Mouse (Mus musculus): ENCODE measurements around the gene Lingo2. TPM values are rescaled to one million over a fixed set of nuclear protein-coding genes. Genes with fewer than 3 reads are reported as not detected.
"Not testable (repeated sequence)": the region's sequence is repeated elsewhere in the genome, so short reads cannot be mapped to it uniquely, and the experiment has no call there.

The Lingo2 gene
- polyA plus RNA-seq, 1 experiment from 2014 or later = 134 TPM

GRCm38 (mm10) chr4:36078910-36079525 is 872.5 kb downstream of the Lingo2 start:
- H3K4me1 ChIP-seq (ENCODE audit: control insufficient read depth, insufficient read depth, low read length) = no peaks in the 10 kb centered on the region
- H3K9ac ChIP-seq (replicated peaks; ENCODE audit: low read depth, low read length) = no peak overlapping the region
- H3K27ac ChIP-seq (ENCODE audit: low read depth, low read length) = no peak overlapping the region
- H3K4me3 ChIP-seq (ENCODE audit: low read depth, low read length) = no peak overlapping the region
- no peaks in the 10 kb centered on the region for H3K36me3 ChIP-seq (ENCODE audit: control insufficient read depth, insufficient read depth, low read length)
- H3K27me3 ChIP-seq (ENCODE audit: control insufficient read depth, insufficient read depth, low read length) = no peaks in the 10 kb centered on the region
- ATAC-seq (ENCODE audit: low read depth) = no peak
- H3K9me3 ChIP-seq (ENCODE audit: control insufficient read depth, low read length) = no peaks in the 10 kb centered on the region
- 92% methylated on average over 6 of the region's 6 CpGs for WGBS
- no peak overlapping the region for H3K4me2 ChIP-seq (ENCODE audit: low read depth, low read length)

DNA sequence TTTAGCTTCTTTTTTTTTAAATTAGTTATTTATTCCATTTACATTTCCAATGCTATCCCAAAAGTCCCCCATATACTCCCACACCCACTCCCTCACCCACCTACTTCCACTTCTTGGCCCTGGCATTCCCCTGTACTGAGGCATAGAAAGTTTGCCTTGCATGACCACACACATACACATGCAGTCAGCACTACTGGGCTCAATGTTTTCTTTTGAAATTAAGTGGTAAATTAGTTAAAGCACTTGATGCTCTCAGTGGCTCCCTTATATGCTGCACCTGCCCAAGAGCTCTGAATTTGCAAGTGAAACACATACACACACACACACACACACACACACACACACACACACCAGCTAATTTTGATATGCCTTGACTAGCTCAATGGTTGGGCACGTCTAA is 886.8 kb downstream of the Lingo2 start:
- not testable (repeated sequence) for H3K36me3 ChIP-seq (ENCODE audit: control insufficient read depth, insufficient read depth, low read length); H3K4me1 ChIP-seq (ENCODE audit: control insufficient read depth, insufficient read depth, low read length); ATAC-seq (ENCODE audit: low read depth); H3K27ac ChIP-seq (ENCODE audit: low read depth, low read length); H3K27me3 ChIP-seq (ENCODE audit: control insufficient read depth, insufficient read depth, low read length); H3K9ac ChIP-seq (replicated peaks; ENCODE audit: low read depth, low read length); H3K4me3 ChIP-seq (ENCODE audit: low read depth, low read length); H3K9me3 ChIP-seq (ENCODE audit: control insufficient read depth, low read length); H3K4me2 ChIP-seq (ENCODE audit: low read depth, low read length)
- WGBS = 61% methylated on average over 1 of the region's 1 CpGs

GRCm38 (mm10) chr4:36052791-36053376 is 898.7 kb downstream of the Lingo2 start:
- Histone ChIP-seq H3K9me3 (ENCODE audit: control insufficient read depth, low read length) (no peaks in the 10 kb centered on the region), H3K36me3 (ENCODE audit: control insufficient read depth, insufficient read depth, low read length) (no peaks in the 10 kb centered on the region), H3K27ac (ENCODE audit: low read depth, low read length) (peak overlapping the region; percentile 62), H3K4me3 (ENCODE audit: low read depth, low read length) (no peak overlapping the region), H3K4me2 (ENCODE audit: low read depth, low read length) (no peak overlapping the region), H3K4me1 (ENCODE audit: control insufficient read depth, insufficient read depth, low read length) (no peaks in the 10 kb centered on the region), H3K9ac (replicated peaks; ENCODE audit: low read depth, low read length) (no peak overlapping the region), H3K27me3 (ENCODE audit: control insufficient read depth, insufficient read depth, low read length) (no peaks in the 10 kb centered on the region)
- peak; percentile 92 for ATAC-seq (ENCODE audit: low read depth)
- WGBS = 22% methylated on average over 6 of the region's 6 CpGs

DNA sequence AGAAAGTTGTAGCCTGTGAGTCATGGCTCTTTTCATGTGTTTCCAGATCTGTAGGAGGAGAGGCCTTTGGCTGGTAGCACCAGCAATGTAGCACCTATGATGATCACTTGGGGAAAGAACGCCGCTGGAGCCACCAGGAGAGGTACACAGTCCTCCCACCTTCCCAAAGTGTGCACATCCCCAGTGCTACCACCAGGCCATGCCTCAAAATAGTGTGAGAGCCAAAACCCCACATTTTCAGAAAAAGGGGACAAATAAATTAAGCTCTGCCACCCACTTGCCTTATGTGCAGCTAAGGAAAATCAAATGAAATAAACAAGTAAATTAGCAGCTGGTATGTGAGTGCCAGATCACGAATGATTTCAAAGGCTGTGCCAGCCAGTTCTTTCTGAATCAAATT is 911.2 kb downstream of the Lingo2 start:
- Histone ChIP-seq H3K36me3 (ENCODE audit: control insufficient read depth, insufficient read depth, low read length) (no peaks in the 10 kb centered on the region), H3K9ac (replicated peaks; ENCODE audit: low read depth, low read length) (no peak overlapping the region), H3K9me3 (ENCODE audit: control insufficient read depth, low read length) (no peaks in the 10 kb centered on the region), H3K27me3 (ENCODE audit: control insufficient read depth, insufficient read depth, low read length) (no peaks in the 10 kb centered on the region), H3K27ac (ENCODE audit: low read depth, low read length) (no peak overlapping the region), H3K4me3 (ENCODE audit: low read depth, low read length) (no peak overlapping the region), H3K4me2 (ENCODE audit: low read depth, low read length) (no peak overlapping the region), H3K4me1 (ENCODE audit: control insufficient read depth, insufficient read depth, low read length) (no peaks in the 10 kb centered on the region)
- no peak for ATAC-seq (ENCODE audit: low read depth)
- WGBS = 89% methylated on average over 3 of the region's 3 CpGs

DNA sequence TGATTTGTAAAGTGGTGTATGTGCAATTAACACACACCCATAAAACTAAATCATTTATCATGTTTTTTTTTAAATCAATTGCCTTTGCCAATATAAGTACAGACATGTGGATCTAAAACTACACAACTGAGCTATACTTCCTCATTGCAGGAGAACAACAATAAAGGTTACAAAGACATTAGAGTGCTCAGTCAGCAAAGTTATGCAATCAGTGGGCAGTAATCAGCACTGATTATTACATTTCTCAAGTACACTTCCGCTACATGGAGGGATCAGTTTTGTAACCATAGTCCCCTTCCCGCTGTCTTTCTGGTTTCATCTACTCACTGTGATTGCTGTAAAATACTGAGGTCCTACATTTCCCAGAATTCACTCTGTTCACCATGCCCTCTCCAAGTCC is 912.8 kb downstream of the Lingo2 start:
- Histone ChIP-seq H3K4me1 (ENCODE audit: control insufficient read depth, insufficient read depth, low read length) (no peaks in the 10 kb centered on the region), H3K9me3 (ENCODE audit: control insufficient read depth, low read length) (no peaks in the 10 kb centered on the region), H3K36me3 (ENCODE audit: control insufficient read depth, insufficient read depth, low read length) (no peaks in the 10 kb centered on the region), H3K4me2 (ENCODE audit: low read depth, low read length) (no peak overlapping the region), H3K27me3 (ENCODE audit: control insufficient read depth, insufficient read depth, low read length) (no peaks in the 10 kb centered on the region), H3K9ac (replicated peaks; ENCODE audit: low read depth, low read length) (no peak overlapping the region), H3K27ac (ENCODE audit: low read depth, low read length) (no peak overlapping the region), H3K4me3 (ENCODE audit: low read depth, low read length) (no peak overlapping the region)
- no peak for ATAC-seq (ENCODE audit: low read depth)
- whole genome bisulfite sequencing = 90% methylated on average over 2 of the region's 2 CpGs

DNA sequence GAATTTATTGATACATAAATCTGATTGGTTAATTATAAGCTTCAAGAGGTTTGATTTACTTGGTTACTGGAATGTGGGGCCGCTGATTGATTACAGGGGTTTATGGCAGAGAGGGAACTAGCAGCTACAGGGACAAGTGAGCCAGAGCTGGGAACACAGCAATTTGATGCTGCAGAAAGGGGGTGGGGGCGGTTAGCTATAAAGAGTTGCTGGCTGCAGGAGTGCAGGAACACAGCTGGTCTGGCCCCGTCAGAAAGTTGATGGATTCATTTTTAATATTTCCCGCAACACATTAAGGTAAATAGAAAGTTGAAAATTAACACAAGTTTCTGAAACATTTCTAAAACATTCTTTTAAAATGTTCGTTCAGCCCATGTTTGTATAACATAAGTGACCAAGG is 919.5 kb downstream of the Lingo2 start:
- 58% methylated on average over 5 of the region's 5 CpGs for WGBS
- no peak for ATAC-seq (ENCODE audit: low read depth)

DNA sequence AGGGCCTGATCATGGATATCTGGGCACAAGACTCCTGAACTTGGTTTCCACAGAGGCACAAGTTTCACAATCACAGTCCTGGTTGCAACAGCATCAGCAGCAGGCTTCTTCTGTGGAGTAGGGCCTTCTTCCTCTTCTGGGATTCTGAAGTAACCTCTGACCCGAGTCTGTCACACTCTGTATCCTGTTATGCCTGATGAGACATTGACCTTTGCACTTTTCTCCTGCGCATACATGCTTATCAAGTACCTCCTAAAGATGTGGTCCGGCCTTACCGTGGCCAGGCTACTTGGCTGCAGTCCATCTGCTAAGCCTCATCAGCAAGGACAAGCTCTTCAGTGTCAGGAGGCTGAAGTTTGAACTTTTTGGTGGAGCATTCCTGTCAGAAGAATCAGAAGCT is 937.4 kb downstream of the Lingo2 start:
- H3K4me3 ChIP-seq (ENCODE audit: low read depth, low read length) = no peak overlapping the region
- no peak overlapping the region for H3K27ac ChIP-seq (ENCODE audit: low read depth, low read length)
- no peak overlapping the region for H3K4me2 ChIP-seq (ENCODE audit: low read depth, low read length)
- no peak overlapping the region for H3K9ac ChIP-seq (replicated peaks; ENCODE audit: low read depth, low read length)
- no peaks in the 10 kb centered on the region for H3K27me3 ChIP-seq (ENCODE audit: control insufficient read depth, insufficient read depth, low read length)
- WGBS = 82% methylated on average over 4 of the region's 4 CpGs
- H3K4me1 ChIP-seq (ENCODE audit: control insufficient read depth, insufficient read depth, low read length) = no peaks in the 10 kb centered on the region
- H3K9me3 ChIP-seq (ENCODE audit: control insufficient read depth, low read length) = no peaks in the 10 kb centered on the region
- ATAC-seq (ENCODE audit: low read depth) = no peak
- no peaks in the 10 kb centered on the region for H3K36me3 ChIP-seq (ENCODE audit: control insufficient read depth, insufficient read depth, low read length)

More for the DNA sequence above, 919.5 kb downstream of the Lingo2 start:
- Histone ChIP-seq H3K9ac (replicated peaks; ENCODE audit: low read depth, low read length) (no peak overlapping the region), H3K36me3 (ENCODE audit: control insufficient read depth, insufficient read depth, low read length) (no peaks in the 10 kb centered on the region), H3K27me3 (ENCODE audit: control insufficient read depth, insufficient read depth, low read length) (no peaks in the 10 kb centered on the region), H3K4me2 (ENCODE audit: low read depth, low read length) (no peak overlapping the region), H3K27ac (ENCODE audit: low read depth, low read length) (no peak overlapping the region), H3K9me3 (ENCODE audit: control insufficient read depth, low read length) (no peaks in the 10 kb centered on the region), H3K4me3 (ENCODE audit: low read depth, low read length) (no peak overlapping the region), H3K4me1 (ENCODE audit: control insufficient read depth, insufficient read depth, low read length) (no peaks in the 10 kb centered on the region)

DNA sequence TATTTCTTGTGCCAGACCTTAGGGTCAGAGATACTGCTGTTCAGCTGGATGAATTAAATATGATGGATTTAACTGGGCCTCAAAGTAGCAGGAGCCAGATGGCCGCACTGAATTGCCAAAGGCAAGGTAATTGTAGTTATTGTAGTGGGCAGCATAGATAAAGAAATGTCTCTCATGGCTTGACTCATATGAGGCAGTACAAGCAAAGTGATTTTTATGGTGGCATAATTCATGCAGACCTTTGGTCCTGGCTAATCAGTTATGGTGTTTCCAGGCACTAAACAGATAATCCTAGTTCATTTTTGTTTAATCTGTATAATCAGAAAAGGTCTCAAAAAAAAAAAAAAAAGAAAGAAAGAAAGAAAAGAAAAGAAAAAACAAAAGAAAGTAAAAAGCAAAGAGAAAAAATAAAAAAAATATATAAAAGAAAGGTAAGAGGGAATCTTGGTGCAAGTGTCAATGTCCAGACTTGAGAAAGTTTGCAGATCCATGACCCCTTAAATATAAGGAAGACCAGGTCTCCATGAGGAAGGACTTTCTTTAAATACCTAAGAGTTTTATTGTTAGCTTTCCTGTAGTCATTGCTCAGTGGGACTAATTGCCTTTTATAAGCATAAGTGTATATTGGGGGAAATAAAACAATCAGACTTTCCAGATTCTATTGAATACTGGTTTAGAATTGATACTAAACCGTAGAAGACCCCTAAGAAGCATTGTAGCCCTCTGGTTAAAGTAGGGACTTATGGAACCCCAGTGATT is 959.4 kb downstream of the Lingo2 start:
- H3K9me3 ChIP-seq (ENCODE audit: control insufficient read depth, low read length) = no peaks in the 10 kb centered on the region
- no peaks in the 10 kb centered on the region for H3K27me3 ChIP-seq (ENCODE audit: control insufficient read depth, insufficient read depth, low read length)
- no peak overlapping the region for H3K9ac ChIP-seq (replicated peaks; ENCODE audit: low read depth, low read length)
- H3K4me2 ChIP-seq (ENCODE audit: low read depth, low read length) = no peak overlapping the region
- WGBS = 42% methylated on average over 2 of the region's 2 CpGs
- H3K27ac ChIP-seq (ENCODE audit: low read depth, low read length) = no peak overlapping the region
- ATAC-seq (ENCODE audit: low read depth) = no peak
- H3K36me3 ChIP-seq (ENCODE audit: control insufficient read depth, insufficient read depth, low read length) = no peaks in the 10 kb centered on the region
- H3K4me3 ChIP-seq (ENCODE audit: low read depth, low read length) = no peak overlapping the region
- no peaks in the 10 kb centered on the region for H3K4me1 ChIP-seq (ENCODE audit: control insufficient read depth, insufficient read depth, low read length)

- ATAC-seq (ENCODE audit: low read depth) = no peak
- Histone ChIP-seq H3K4me2 (ENCODE audit: low read depth, low read length) (no peak overlapping the region), H3K4me1 (ENCODE audit: control insufficient read depth, insufficient read depth, low read length) (no peaks in the 10 kb centered on the region), H3K27me3 (ENCODE audit: control insufficient read depth, insufficient read depth, low read length) (no peaks in the 10 kb centered on the region), H3K4me3 (ENCODE audit: low read depth, low read length) (no peak overlapping the region), H3K9me3 (ENCODE audit: control insufficient read depth, low read length) (no peaks in the 10 kb centered on the region), H3K9ac (replicated peaks; ENCODE audit: low read depth, low read length) (no peak overlapping the region), H3K27ac (ENCODE audit: low read depth, low read length) (no peak overlapping the region), H3K36me3 (ENCODE audit: control insufficient read depth, insufficient read depth, low read length) (no peaks in the 10 kb centered on the region)
- WGBS = 63% methylated on average over 6 of the region's 6 CpGs
Measured at GRCm38 (mm10) chr4:35986012-35986411, 965.5 kb downstream of the Lingo2 start.
